Mouse (Mus musculus): ENCODE data around the gene Cd69.

The Cd69 gene

GRCm38 (mm10) chr6:129224090-129224489, 51.1 kb downstream of the Cd69 start:
- peak; percentile 35 for DNase-seq (ENCODE audit: low read depth)

GRCm38 (mm10) chr6:129223611-129224010, 51.6 kb downstream of the Cd69 start:
- DNase-seq (ENCODE audit: low read depth) = peak; percentile 17

DNA sequence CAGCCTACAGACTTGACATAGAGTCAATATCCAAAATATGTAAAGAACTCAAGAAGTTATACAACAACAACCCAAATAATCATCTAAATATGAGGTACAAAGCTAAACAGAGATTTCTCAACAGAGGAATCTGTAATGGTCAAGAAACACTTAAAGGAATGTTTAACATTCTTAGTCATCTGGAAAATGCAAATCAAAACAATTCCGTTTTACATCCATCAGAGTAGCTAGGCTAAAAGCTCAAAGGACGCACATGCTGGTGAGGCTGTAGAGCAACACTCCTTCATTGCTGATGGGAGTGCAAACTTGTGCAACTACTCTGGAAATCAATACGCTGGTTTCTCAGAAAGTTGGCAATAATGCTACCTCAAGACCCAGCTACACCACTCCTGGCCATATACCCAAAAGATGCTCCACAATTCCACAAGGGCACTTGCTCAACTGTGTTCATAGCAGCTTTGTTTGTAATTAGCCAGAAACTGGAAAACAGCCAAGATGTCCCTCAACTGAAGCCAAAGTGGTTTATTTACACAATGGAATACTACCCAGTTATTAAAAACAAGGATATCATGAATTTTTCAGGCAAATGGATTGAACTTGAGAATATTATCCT, 52.9 kb downstream of the Cd69 start:
- peak; percentile 40 for DNase-seq (ENCODE audit: low read depth)

- no peak for DNase-seq (ENCODE audit: low read depth)
Measured at GRCm38 (mm10) chr6:129221053-129221452, 54.2 kb downstream of the Cd69 start.

DNA sequence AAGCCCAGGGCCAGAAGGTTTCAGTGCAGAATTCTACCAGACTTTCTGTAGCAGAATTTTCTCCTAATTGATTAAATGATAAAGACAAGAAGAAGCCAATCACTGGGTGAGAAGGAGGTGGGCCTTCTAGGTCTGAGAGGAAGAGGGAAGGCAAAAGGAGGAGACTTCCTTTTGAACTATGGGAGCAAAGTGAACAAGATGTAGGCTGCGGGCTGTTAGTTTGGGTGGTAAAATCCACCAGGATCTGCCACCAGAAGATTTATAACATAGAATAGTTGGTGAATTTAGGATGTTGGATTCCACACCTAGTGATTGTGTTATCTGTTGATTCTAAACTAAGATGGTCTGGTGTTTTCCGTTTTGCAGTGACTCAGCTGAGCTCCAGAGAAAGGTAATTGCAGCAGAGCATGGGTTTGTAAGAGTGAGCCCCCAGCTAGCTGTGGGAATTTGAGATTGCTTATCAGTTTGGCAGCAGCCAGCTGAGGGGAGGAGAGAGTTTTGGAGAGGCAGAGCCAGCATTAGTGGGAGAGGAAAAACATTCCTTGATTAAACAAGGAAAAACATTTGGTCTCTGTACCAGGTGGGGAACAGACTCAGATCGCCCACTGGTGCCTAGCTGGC, 55.2 kb downstream of the Cd69 start:
- DNase-seq (ENCODE audit: low read depth) = peak; percentile 77

- DNase-seq (ENCODE audit: low read depth) = peak; percentile 68
Measured at GRCm38 (mm10) chr6:129218191-129218696, 57.0 kb downstream of the Cd69 start.
